Mouse (Mus musculus) hematopoietic stem cell, adult 5-6 weeks (primary cell): ENCODE measurements around the gene Tenm4. TPM values are rescaled to one million over a fixed set of nuclear protein-coding genes. Genes with fewer than 3 reads are reported as not detected.

Source experiments
- ATAC-seq, 2 experiments: fragments of 125-278 bp in 1 of 2; replicated peaks in 1 of 2; 2 replicates each; pipeline ENCODE4 v1.8.0; 2016 to 2017; ENCODE audit warnings: inconsistent platforms in 2 of 2, mild to moderate bottlenecking in 2 of 2, moderate number of reproducible peaks in 2 of 2, low read depth in 1 of 2, moderate TSS enrichment in 1 of 2; ENCODE audit not compliant: low FRiP score in 2 of 2, poor library complexity in 2 of 2, severe bottlenecking in 2 of 2, insufficient read depth in 1 of 2, low TSS enrichment in 1 of 2
- total RNA-seq: library from RNA; stranded (forward); fragments of 172-1452, 232-1000 nt; gene quantifications from 2 replicates; pipeline ENCODE4 v1.2.3, GENCODE M21; 2017

Gene Tenm4
- total RNA-seq, 1 experiment from 2014 or later: not detected

DNA sequence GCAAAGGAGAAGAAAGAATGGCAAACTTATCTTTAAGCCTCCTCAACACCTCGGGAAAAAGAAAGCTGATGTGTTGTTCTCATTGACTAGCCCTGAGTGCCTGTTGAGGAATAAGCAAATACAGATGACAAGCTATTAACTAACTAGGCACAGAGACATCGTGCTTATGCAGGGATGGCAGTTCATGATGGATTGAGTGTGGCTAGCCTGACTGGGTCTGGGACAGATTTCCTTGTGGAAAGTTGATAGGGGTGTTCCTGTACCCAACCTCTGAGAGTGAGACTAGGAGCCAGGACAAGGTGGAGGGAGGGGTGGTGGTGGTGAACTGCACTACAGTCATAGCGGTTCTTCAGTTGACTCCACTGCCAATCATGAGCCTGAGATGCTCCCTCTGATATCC, 192.3 kb downstream of the Tenm4 start:
- ATAC-seq: no peak

DNA sequence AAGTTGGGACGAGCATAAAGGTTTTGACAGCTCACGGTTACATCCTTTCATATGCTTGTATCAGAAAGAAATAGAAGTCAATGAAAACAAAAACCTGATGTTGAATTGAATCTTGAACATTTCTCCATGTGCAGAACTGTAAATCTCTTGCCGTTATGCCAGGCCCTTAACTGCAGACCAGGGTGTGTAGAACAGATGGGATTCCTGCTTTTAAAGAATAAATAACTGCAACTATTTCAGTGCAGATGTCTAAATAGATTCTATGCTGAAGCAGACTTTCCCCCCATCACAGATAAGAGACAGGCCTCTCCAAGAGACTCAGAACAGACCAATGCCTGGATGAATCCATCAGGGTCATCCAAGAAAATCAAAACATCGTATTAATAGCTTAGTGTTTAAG, 198.9 kb downstream of the Tenm4 start:
- ATAC-seq: no peak

DNA sequence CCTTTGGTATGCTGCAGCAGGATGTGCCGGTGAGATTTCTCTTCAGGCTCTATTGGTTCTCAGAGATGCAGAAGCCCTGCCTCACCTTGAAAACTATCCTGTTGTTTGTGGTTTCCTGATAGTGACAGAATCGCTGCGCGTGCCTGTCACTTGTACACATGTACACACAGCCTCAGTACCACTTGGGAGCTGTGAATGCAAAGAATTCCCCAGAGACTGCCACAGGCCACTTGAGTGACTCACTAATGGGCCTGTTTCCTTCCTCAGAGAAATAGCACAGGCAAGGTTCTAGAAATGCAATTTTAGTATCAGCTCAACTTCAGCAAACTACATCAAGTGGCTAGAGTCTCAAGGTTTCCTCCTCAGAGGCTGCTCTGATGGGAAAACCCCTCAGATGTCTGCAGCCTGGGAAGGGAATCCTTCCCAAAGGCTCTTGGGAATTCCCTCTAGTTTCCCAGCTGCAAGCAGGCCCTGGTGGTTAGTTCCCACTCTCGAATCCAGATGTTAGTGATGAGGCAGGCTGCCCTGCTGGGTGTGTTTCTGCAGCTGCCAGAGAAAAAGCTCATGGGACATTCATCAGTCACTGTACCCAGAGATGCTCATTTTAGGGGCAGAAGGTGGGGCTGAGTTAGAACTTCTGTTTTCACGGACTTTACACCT, 203.1 kb downstream of the Tenm4 start:
- ATAC-seq: no peak

DNA sequence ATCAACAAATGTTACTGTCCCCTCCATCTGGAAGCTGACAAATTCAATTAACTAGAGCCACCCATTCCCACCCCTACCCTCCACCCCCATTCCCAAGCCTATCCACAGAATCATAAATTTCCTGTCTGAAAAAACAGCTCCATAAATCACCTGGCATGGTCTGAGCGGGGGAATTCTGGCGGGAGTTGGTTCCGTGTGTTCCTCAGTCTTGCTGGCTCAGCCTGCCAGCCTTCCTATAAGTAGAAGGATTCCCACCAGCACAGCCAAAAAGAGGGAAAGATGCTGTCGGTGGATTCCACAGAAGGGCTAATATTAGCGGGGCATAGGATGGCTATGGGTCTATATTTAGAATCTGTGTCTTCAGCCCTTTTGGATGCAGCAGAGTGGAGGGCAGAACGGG, 204.5 kb downstream of the Tenm4 start:
- ATAC-seq: no peak

DNA sequence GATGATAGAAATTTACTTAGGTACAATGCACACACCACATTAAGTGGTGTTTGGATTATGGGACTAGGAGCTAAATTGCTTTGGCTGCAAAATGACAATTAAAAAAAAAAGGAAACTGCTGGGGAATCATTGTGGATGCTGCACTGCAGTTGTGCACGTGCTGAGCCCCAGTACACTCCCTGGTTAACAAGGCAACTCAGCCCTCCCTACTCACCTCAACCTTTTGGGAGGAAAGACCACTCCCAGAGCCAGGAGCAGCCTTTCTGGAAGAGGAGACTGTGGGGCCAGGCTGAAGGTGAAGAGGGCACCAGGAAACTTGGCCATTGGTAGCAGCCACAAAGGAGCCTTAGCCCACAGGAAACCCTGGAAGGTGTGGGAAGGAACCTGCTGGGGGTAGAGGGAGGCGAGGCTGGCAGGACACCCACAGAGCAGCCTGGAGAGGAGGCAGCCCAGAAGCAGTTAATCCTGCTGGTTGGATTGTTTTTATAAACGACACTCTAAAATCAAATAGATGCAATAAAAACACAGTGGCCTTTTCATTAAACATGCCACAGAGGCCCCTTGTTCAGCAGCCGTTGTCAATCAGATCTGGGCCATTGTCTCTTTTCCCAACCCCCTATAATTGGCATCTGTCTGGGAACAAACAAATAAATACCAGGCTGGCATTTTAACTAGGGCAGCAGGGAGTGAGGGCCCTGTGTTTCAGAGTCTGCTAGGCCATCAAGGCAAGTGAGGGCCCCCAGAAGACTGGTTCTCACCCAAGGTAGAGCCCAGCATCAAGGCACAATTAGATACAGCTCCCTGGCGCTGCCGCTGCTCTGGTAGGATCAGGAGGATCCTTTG, 212.9 kb downstream of the Tenm4 start:
- ATAC-seq: no peak

DNA sequence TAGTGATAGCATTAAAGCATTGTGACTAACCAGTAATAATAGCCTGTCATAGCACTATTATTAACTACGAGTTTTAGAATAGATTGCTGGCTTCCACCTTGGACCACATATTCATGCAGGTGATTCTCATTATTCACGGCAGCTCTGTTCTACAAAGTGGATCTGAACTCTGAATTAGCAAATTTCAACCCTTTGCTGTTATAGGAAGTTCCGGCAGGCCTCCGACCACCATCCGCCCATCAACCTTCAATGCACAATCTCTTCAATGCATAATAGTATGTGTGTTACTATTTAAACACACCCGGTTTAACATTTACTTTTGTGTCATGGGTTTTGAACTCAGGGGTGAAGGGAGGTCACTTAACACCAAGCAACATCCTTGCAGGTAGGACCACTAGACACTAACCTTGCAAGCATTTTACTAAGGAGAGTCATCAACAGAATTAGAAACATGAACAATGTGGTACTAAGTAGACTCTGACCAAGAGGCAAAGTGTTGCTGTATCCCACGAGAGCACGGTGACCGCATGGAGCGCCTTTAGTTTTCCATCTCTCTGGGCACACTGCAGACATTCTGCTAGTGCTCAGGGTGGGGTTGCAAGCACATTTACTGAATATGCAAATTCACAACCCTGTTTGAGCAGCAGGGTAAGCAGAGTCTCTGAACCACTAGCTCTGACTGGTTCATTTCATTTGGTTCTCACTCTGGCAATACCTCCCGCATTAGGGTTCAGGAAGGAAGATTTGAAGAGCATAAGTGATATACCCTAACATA, 213.9 kb downstream of the Tenm4 start:
- no peak for ATAC-seq

DNA sequence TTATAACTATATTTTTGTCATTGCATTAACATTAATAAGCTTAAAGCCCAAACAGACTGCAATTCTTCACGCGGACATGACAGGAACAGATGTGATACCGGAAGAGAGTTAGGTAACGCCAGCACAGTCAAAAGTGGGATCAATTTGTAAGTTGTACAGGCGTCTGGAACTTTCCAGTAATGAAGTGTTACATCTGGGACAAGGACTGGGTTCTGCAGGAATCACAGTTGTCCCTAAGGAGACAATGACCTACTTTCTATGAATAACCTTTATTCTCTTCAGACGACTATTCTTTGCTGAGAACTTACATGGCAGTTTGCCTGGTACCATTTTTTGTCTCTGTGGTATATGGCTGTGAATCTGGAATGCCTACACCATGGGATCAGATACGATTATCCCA, 214.8 kb downstream of the Tenm4 start:
- ATAC-seq: no peak

DNA sequence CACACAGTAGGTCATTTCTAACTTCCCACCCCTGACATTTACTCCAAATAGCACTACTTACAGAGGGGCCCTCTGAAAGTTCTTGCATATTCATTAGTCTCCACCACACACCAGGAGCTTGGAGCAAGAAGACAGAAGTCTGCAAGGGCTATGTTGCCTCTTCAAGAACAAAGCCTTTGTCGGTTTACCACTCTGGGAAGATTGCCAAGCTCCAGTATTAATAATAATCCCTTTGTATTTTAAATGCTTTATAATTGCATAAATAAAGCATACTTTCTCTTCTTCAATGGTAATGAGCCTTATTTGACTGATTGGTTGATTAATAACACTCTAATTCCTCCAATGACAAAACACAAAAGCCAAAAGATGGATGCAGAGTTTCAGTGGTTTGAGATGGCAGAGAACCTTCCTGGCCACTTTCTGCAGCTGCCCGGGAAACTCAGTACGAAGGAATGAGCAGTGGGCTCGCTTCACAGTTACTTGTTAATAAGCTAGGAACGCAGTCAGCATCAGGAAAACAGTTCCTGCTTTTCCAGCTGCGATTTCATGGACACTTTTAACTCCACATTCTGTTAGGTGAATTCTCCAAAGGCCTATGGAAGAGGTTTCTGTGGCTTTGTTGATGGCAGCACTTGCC, 219.1 kb downstream of the Tenm4 start:
- no peak for ATAC-seq

DNA sequence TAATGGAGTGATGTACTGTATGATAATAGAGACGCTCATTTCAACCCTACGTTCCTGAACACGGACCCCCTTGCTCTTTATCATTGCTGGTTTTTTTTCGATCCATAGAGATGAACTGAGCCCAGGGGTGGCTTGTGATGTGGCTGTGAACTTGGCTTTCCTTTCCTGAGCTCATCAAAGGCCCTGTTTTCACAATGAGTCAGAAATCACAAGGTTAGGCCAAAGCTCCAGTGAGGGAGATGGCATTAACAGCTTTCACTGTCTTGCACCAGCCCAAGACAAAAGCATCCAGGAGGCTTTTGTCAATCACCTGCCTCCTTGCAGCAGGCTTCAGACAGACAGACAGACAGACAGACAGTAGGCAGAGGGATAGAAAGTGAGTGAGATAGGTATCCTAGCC, 219.8 kb downstream of the Tenm4 start:
- ATAC-seq: no peak

DNA sequence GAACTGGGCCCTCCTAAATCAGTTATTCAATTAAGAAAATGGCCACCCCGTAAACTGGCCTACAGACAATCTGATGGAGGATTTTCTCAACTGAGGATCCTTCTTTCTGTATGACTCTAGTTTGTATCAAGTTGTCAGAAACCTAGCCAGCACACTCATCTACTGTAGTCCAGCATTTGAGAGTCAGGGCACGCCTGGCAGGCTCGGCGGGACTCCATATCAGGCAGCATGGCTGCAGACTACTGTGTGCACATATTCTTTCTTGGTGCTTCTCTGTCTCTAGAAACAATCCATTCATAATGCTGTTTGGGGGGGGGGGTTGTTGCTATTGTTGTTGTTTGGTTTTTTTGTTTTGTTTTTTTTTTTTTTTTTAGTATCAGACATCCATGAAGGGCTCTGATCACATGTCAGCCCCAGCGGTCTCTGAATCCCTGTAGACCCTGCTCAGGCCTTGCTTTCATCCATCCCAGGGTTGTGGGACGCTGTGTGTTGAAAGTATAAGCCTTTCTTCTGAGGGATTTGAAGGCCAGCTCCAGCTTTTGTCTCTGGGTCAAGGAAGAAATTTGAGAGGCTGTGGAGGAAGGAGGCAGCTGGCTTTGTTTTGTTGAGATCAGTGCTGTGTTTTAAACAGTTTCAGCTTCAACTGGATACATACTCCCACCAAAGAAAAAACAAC, 220.9 kb downstream of the Tenm4 start:
- no peak for ATAC-seq

DNA sequence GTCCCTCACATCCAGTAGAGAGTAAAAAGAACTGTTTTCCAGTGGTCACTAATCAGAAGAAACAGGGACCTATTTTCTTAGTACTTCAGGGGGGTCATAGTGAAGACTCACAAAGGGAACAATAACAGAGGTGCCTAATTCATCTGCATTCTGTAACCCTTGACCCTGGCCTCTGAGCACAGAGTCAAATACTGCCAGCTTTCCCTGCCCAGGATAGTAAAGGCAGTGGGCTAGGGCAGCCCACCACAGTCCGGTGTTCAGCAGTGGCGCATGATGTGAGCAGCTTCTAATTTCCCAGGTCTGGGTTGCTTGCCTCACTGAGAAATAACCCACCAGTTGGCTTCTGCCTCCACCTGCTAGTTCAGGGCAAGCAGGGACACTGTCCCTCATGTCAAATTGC, 221.6 kb downstream of the Tenm4 start:
- no peak for ATAC-seq

DNA sequence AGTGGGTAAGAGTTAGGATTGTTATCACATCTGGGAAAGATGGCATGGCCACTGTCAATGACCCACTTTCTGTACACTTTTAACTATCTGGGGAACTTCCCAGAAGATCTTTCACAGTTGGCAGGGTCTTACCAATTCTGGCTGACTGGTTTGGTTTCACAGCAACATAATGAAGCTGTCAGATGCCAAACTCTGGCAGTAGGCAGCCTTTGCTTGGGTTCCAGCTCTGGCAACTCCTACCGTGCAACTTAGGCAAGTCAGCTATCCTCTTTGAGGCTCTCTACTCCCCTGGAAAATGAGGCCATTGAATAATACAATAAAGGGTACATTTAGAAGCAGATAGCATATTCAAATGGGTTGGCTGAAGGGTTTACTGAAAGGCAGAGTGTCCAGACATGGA, 226.9 kb downstream of the Tenm4 start:
- no peak for ATAC-seq

DNA sequence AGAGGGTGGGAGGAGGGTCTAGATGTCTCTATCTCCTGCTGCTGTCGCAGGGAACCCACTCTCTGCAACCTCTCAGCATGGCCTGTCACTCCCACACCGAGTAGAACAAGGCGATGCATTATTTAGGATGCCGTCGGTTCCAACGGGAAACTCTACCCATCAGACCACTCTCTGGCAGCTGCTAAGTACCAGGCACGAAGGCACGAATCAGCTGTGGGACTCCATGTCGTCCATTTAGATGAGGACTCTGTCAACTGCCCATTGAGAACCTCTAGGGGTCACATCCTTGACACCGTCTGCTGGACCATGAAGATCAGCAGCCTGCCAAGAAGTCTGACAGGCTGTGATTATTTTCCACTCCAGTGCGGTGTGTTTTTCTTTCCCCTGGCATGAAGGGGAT, 229.4 kb downstream of the Tenm4 start:
- no peak for ATAC-seq

DNA sequence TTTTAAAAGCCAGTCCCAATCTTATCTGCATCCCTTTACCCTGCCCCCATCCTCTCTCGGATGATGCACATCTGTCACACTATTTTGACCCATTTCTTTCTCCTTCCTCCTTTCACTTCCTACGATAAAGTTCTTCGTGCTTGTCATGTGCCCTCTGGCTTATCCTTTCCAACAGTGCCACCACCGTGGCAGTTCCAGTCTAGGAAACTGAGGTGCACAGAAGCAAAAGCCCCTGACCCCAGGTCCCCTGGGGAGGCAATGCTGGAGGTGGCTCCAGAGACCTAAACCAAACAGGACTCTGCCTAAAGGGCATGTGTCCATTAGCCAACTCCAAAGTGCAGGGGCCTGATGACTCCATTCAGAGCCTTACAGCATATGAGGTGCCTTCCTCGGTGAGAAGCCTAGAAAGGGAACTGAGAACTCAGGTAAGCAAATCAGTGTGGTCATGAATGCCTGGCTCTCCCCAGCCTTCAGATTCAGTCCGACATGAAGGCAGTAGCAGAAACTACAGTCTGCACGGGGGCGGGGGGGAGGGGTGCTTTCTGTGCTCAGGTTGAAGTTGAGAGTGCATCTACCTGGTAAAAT, 235.7 kb downstream of the Tenm4 start:
- no peak for ATAC-seq

DNA sequence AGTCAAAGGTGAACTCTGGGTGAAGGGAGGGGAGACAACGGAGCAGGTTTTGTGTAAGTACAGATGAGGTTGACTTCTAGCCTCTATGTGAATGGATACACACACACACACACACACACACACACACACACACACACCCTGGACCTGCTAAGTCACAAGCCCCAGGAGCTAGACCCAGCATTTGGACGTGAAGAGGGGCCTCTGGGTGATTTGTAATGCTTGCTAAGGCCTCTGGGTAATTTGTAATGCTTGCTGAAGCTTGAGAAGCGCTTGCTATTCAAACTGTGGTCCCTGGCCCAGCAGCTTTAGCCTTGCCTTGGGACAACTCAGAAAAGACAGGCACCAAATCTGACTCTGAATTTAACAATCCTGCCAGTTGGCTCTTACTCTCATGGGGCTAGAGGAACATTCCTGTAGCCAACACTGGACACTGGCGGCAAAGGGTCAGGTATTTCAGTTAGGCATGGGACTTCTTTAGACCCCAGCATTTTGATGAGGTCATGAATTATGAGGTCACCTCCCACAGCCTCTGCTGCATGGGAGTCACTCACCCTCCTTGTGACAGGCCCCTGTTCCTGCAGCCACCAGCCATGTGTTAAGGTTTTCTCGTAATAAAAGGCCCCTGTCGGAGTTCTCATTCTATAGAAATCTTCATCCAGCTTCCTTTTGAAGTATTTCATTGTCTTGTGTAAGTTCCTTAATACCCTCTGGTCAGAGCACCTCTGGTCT, 237.3 kb downstream of the Tenm4 start:
- ATAC-seq: no peak

DNA sequence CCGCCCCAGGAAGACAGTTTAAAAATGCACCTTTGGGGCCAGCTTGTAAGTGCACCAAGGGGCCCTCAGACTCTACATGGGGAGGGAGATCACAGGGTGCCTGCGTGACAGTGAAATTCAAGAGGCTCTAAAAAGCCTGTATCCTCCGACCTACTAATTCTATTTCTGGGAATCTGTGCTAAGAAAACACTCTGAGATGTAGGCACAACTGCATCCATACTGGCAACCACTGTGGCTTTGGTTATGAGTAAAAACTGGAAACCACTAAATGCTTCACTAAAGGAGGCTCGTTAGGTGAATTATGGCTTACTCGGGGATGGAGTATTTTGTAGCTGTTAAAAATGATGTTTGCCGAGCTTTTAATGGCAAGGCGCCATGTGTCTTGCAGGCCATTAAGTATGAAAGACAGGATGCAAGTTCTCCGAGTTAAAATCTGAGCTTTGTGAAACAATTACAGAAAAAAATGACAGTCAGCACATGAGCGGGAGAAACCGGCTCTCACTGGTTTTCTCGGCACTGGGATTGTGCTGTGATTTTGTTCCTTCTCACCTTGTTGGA, 238.4 kb downstream of the Tenm4 start:
- no peak for ATAC-seq
